Mouse (Mus musculus) kidney, postnatal 14 days (tissue): ENCODE measurements around the gene Camk2d.
A peak's percentile ranks its signal among the peaks of the same experiment; 100 is the strongest.

Experiments
- DNase-seq: peaks from one replicate; pipeline ENCODE4 v3.0.0; 2022; ENCODE audit warnings: mixed read lengths

The Camk2d gene

GRCm38 (mm10) chr3:126612748-126613509, 16.8 kb downstream of the Camk2d start:
- DNase-seq: no peak

GRCm38 (mm10) chr3:126613510-126614128, 17.5 kb downstream of the Camk2d start:
- DNase-seq: peak; percentile 15

- no peak for DNase-seq
These were observed 19.2 kb downstream of the Camk2d start for GRCm38 (mm10) chr3:126615306-126615705.

DNA sequence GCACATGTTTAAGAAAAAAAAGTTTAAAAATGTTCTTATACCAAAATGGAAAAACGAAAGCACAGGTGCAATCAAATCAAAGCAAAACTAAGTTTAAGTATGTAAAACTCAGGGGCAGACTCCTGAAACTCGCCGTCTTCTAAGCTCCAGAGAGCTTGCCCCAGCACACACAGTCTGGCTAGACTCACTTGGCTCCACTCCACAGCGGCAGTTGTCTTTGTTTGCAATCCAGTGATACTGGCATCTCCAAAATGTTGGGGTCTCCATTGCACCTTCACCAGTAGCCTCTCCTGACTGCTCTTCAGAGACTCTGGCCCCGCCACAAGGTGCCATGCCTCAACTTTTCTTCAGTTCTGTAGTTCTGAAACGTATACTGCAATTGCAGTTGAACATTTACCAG, 24.1 kb downstream of the Camk2d start:
- no peak for DNase-seq

GRCm38 (mm10) chr3:126622509-126622908, 26.4 kb downstream of the Camk2d start:
- DNase-seq: no peak

DNA sequence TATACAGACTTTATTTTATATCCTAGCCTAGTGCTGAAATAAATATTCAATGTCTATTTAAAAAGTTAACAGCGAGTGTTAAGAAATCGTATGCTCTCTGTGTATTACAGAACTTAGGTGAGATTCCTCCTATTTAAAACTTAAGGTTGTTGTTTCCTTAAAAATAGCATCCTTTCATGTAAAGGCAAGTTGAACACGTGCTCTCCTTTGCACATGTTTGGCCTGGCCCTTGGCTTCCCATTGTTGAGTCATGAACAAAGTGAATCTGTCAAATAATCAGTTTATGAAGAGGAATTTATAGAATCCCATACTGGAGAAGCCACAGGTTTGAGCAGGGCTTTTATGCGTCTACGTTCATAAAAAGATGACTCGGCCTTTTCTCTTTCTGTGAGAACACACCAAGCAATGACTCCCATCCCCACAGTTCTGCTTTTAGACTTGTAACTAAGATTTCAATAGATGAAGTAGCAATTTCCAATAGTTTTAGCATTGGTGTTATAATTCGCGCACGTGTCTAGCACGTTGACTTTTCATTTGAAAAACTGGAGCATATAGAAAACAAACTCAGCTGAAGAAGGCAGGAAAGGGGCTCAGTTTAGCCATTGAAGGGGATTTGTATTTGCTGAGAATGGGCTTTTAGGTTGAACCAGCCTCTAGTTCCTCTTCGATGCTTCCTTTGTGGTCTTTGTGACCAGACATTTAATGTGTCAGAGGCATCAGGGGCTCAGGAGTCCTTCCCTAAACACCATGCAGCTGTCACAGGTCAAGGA, 29.1 kb downstream of the Camk2d start:
- no peak for DNase-seq

- no peak for DNase-seq
These were observed 29.6 kb downstream of the Camk2d start for GRCm38 (mm10) chr3:126625764-126626040.

DNA sequence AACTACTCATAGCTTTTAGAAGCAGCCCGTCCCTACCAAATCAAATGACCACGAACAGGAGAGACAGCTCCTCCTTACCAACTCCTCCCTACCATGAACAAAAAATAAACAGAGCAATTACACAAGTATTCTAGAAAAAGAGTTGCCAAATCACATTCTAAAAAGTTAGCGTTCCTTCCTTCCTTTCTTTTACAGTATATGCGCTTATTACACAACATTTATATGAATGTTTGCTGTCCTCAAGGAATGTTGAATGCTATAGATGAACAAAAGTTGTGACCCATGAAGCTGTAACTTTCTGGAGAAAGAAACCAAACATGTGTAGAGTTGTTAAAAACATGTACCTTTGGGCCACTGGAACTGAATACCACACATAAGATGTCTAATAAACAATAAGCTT, 31.9 kb downstream of the Camk2d start:
- DNase-seq: no peak

GRCm38 (mm10) chr3:126628380-126628779, 32.3 kb downstream of the Camk2d start:
- DNase-seq: no peak

DNA sequence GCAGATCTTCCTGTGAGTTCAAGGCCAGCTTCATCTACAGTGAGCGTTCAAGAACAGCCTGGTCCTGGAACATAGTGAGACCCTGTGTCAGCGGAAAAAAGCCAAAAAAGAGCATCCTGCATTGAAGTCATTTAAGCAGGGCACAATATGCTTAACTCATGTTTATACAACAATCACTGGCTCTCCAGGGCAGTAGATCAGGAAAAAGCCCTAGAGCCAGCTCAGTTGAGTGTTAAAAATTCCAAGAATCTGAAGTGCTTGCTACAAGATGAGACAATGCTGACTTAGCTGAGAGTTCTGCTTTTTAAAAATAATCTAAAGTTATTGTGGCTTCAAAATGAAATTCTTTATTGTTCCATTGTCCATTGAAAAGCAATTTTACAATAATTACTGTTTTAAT, 32.9 kb downstream of the Camk2d start:
- no peak for DNase-seq

DNA sequence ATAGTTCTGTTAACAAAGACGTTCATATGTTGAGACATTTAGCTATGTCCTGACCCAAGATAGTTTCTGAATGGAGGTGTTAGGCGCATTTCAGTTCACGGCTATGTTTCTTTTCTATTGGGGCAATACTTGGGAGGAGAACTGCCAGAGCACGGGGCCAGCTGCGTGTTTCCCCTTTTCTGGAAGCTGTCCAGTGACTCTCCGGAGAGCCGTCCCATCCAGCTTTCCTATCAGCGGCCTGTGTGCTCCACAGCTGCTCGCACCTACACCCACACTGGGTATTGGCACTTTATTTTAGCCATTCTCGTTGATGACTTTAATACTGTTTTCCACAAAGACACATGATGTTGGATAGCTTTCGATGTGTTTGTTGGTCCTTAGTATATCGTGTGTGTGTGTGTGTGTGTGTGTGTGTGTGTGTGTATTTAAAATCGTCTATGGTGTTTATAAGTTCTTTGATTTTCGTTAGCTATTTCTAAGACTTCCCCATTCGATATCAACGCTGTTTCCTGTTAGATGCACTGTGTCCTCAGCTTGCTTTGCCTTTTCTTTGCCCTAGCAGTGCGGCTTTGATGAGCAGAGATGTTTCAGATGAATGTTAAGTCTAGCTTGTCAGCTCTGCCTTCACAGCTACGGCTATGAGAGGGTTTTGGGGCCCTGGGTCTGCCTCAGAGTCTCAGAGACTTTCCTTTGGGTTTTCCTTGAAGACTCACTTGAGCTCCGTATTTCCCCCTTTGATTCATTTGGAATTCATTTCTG, 34.2 kb downstream of the Camk2d start:
- DNase-seq: no peak

- DNase-seq: no peak
These were observed 35.5 kb downstream of the Camk2d start for GRCm38 (mm10) chr3:126631583-126631982.

GRCm38 (mm10) chr3:126632580-126632979, 36.5 kb downstream of the Camk2d start:
- DNase-seq: no peak

GRCm38 (mm10) chr3:126634171-126634570, 38.1 kb downstream of the Camk2d start:
- no peak for DNase-seq

- DNase-seq: no peak
These were observed 42.2 kb downstream of the Camk2d start for GRCm38 (mm10) chr3:126638259-126638658.

- DNase-seq: peak; percentile 34
These were observed 43.0 kb downstream of the Camk2d start for GRCm38 (mm10) chr3:126639098-126639513.

- no peak for DNase-seq
These were observed 44.5 kb downstream of the Camk2d start for GRCm38 (mm10) chr3:126640443-126641251.

- no peak for DNase-seq
These were observed 45.3 kb downstream of the Camk2d start for GRCm38 (mm10) chr3:126641451-126641850.

GRCm38 (mm10) chr3:126643071-126644010, 47.2 kb downstream of the Camk2d start:
- DNase-seq: no peak

DNA sequence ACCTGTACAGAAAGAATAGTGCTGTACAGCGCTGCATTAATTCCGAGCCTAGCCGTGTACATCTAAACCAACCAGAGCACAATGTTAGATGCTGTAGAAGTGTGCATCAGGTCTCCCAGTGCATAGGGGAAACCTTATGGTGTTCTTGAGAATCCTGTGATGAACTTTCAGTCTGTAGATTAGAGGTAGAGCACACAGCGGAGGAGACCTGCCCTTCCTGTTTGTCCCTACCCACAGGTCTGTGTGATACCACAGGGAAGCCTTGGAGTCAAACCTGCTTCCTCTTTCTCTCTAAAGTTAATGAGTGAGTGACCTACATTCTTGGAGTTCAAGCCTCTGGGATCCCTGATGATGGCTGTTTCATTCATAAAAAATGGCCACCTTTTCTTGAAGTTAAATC, 54.2 kb downstream of the Camk2d start:
- DNase-seq: no peak

DNA sequence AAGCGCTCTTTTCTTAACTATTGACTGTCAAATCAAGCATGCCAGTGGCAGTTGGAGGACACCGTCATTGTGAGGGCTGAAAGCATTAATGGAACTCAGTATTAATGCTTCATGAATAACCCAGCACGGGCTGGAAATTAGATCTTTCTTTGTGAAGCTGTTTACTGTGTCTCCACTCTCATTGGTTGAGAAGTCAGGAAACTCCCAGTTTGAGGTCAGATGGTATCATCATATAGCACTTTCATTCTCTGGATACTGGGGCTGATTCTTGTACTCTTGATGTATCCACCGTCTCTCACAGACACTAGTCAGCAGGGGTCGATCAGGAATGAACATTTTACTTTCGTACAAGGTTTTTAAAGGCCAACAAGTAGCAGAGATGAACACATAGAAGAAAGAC, 54.6 kb downstream of the Camk2d start:
- DNase-seq: no peak
